Comparison of ENCODE assay signal across 8 mouse cellular contexts in the genomic region with DNA sequence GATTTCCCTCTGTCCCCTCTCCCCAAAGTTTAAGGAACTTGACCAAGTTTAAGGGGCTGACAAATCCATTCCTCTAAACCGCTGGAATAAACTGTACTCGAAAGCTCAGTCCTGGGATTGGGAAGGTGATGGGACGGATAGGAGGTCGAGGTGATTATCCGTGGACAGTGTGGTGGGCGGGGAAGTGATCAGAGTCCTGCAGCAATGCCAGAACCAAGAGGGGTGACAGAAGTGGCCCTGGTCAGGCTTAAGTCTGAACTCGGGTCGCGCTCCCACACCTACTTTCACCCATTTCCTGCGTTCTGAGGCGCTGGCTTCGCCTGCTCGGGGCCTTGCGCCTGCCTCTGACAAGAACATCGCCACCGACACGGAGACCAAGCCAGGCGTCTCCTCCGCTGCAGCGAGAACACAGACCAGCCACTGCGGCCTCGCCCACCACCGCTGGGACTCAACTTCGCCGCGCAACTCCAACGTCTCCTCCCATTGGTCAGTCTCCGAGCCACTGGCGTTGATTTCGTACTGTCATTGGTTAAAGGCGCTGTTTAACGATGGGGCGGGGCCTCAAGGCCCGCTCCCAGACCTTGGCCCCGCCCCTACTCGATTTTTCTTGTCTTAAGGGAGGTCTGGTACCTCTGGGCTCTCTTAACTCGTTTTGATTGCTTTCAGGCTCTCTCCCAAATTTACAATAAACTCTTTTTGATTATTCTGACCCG. TPM values are rescaled to one million over a fixed set of nuclear protein-coding genes. Genes with fewer than 3 reads are reported as not detected.
DNase-seq lines count a peak whose midpoint lies in the region; ATAC-seq lines count a peak whose summit lies in the region.

No protein-coding gene starts in this region.

- H3K9ac ChIP-seq in heart, embryonic 13.5 days: peak overlapping the region; percentile 95
- H3K9ac ChIP-seq in liver, embryonic 12.5 days: peak overlapping the region; percentile 86
- H3K9ac ChIP-seq in stomach, embryonic 15.5 days: peak overlapping the region; percentile 43; the same call in 1 of the 2 replicates

- peak overlapping the region; percentile 94 for H3K27ac ChIP-seq in heart, embryonic 13.5 days (replicated peaks)
- peak overlapping the region; percentile 90 for H3K27ac ChIP-seq in liver, embryonic 12.5 days
- H3K27ac ChIP-seq in stomach, embryonic 15.5 days: peak overlapping the region; percentile 91

- peaks cover 6% of the 10 kb centered on the region; the same call in 1 of the 2 replicates for H3K36me3 ChIP-seq in heart, embryonic 13.5 days
- H3K36me3 ChIP-seq in liver, embryonic 12.5 days: peaks cover 6% of the 10 kb centered on the region
- H3K36me3 ChIP-seq in stomach, embryonic 15.5 days: no peaks in the 10 kb centered on the region

- H3K4me3 ChIP-seq in heart, embryonic 13.5 days: peak overlapping the region; percentile 80
- H3K4me3 ChIP-seq in liver, embryonic 12.5 days: peak overlapping the region; percentile 77
- peak overlapping the region; percentile 86 for H3K4me3 ChIP-seq in stomach, embryonic 15.5 days (replicated peaks)

- no peaks in the 10 kb centered on the region for H3K9me3 ChIP-seq in heart, embryonic 13.5 days
- H3K9me3 ChIP-seq in liver, embryonic 12.5 days (replicated peaks): no peaks in the 10 kb centered on the region
- H3K9me3 ChIP-seq in stomach, embryonic 15.5 days: no peaks in the 10 kb centered on the region

- peak; percentile 93 for ATAC-seq in erythroid progenitor cell, adult 5-6 weeks (replicated peaks; ENCODE audit: low FRiP score, poor library complexity, severe bottlenecking)
- ATAC-seq in heart, embryonic 13.5 days (ENCODE audit: extremely low read depth, insufficient number of reproducible peaks, low FRiP score, low TSS enrichment): peak; percentile 91
- peak; percentile 91 for ATAC-seq in liver, embryonic 12.5 days
- ATAC-seq in stomach, embryonic 15.5 days (ENCODE audit: insufficient read depth, low FRiP score, low read depth): peak; percentile 96

- peak overlapping the region; percentile 95 for H3K4me2 ChIP-seq in heart, embryonic 13.5 days
- peak overlapping the region; percentile 92 for H3K4me2 ChIP-seq in liver, embryonic 12.5 days
- H3K4me2 ChIP-seq in stomach, embryonic 15.5 days: peak overlapping the region; percentile 95

- DNase-seq in CD4-positive helper T cell, adult 2 months (ENCODE audit: low read depth, low spot score): peak; percentile 95
- DNase-seq in brain, embryonic 18.5 days (ENCODE audit: low read depth, low spot score): peak; percentile 87
- DNase-seq in kidney, postnatal 10 days: peak; percentile 94
- peak; percentile 81 to 87 for DNase-seq in natural killer cell, adult 2 months (ENCODE audit: low spot score in 2 of 2)

- no peaks in the 10 kb centered on the region for H3K27me3 ChIP-seq in heart, embryonic 13.5 days (replicated peaks)
- no peaks in the 10 kb centered on the region for H3K27me3 ChIP-seq in liver, embryonic 12.5 days (replicated peaks)
- no peaks in the 10 kb centered on the region for H3K27me3 ChIP-seq in stomach, embryonic 15.5 days (replicated peaks)

- WGBS in heart, embryonic 13.5 days: under 1% methylated on average over 38 of the region's 38 CpGs
- under 1% methylated on average over 38 of the region's 38 CpGs for WGBS in liver, embryonic 12.5 days (ENCODE audit: insufficient replicate concordance)
- whole genome bisulfite sequencing in stomach, embryonic 15.5 days: under 1% methylated on average over 38 of the region's 38 CpGs

- H3K4me1 ChIP-seq in heart, embryonic 13.5 days: peaks cover 24% of the 10 kb centered on the region
- peaks cover 33% of the 10 kb centered on the region for H3K4me1 ChIP-seq in liver, embryonic 12.5 days
- H3K4me1 ChIP-seq in stomach, embryonic 15.5 days: peaks cover 4% of the 10 kb centered on the region; the same call in 1 of the 2 replicates

RNA-seq across cellular contexts. Expression of a gene that starts 1.1 kb away (rescaled TPM):
- 21.8 and 42.5 TPM in 2 replicates for total RNA-seq in erythroid progenitor cell, adult 5-6 weeks (2015; ENCODE audit: low replicate concordance)
- total RNA-seq in erythroid progenitor cell, adult 5-6 weeks (2017; ENCODE audit: low replicate concordance): 24.9 and 46.2 TPM in 2 replicates
- 8.9 and 10.8 TPM in 2 replicates for polyA plus RNA-seq in heart, embryonic 13.5 days (2015; fragmentation: Nextera tagmentation; extraction: Ambion mirVana)
- 5.4 and 5.5 TPM in 2 replicates for polyA plus RNA-seq in liver, embryonic 12.5 days (2016; fragmentation: Nextera tagmentation; extraction: Ambion mirVana)
- polyA plus RNA-seq in stomach, embryonic 15.5 days (2015; fragmentation: Nextera tagmentation; extraction: Ambion mirVana): 9.2 and 10.6 TPM in 2 replicates

RNA-seq across cellular contexts. Expression of a gene that starts 1.2 kb away (rescaled TPM):
- total RNA-seq in erythroid progenitor cell, adult 5-6 weeks (2015; ENCODE audit: low replicate concordance): 28.5 and 28.9 TPM in 2 replicates
- total RNA-seq in erythroid progenitor cell, adult 5-6 weeks (2017; ENCODE audit: low replicate concordance): 11.3 and 11.8 TPM in 2 replicates
- polyA plus RNA-seq in heart, embryonic 13.5 days (2015; fragmentation: Nextera tagmentation; extraction: Ambion mirVana): 30.2 and 31.2 TPM in 2 replicates
- polyA plus RNA-seq in liver, embryonic 12.5 days (2016; fragmentation: Nextera tagmentation; extraction: Ambion mirVana): 41.4 and 43.8 TPM in 2 replicates
- 46.0 and 49.7 TPM in 2 replicates for polyA plus RNA-seq in stomach, embryonic 15.5 days (2015; fragmentation: Nextera tagmentation; extraction: Ambion mirVana)

Comparison
In these comparisons a context has a peak if more than half of its experiments do, and no peak if none do; other contexts are left out.
1. Peak in every context shown above with its lines: DNase-seq, ATAC-seq, H3K4me3 ChIP-seq and H3K27ac ChIP-seq.
2. H3K9ac ChIP-seq: peak in every context shown above with its lines; median percentile 95 in heart, embryonic 13.5 days; 86 in liver, embryonic 12.5 days; 43 in stomach, embryonic 15.5 days.